Mouse (Mus musculus) megakaryocyte, embryonic 14.5 days (primary cell): ENCODE results near the gene Atp8b4. TPM values are rescaled to one million over a fixed set of nuclear protein-coding genes. Genes with fewer than 3 reads are reported as not detected.

Experiments
- H3K27me3 ChIP-seq: replicated peaks from 2 replicates; pipeline ENCODE3; 2012; ENCODE audit warnings: inconsistent platforms
- H3K36me3 ChIP-seq: replicated peaks from 2 replicates; pipeline ENCODE3; 2012; ENCODE audit warnings: low read length, inconsistent platforms, mixed read lengths
- H3K4me1 ChIP-seq: 2 replicates; pipeline ENCODE4 v1.6.1; 2012; ENCODE audit warnings: inconsistent platforms
- H3K4me3 ChIP-seq: replicated peaks from 2 replicates; pipeline ENCODE3; 2012; ENCODE audit warnings: moderate library complexity, mild to moderate bottlenecking, inconsistent platforms
- H3K9me3 ChIP-seq: 2 replicates; pipeline ENCODE4 v1.6.1; 2012; ENCODE audit warnings: inconsistent platforms
- FLI1 ChIP-seq: IDR thresholded peaks from 2 replicates; pipeline ENCODE4 v1.6.1; 2012; ENCODE audit warnings: low read length, inconsistent platforms, mixed read lengths
- GATA1 ChIP-seq: IDR thresholded peaks from 3 replicates; pipeline ENCODE4 v1.6.1; 2012; ENCODE audit warnings: mixed read lengths, low read length, inconsistent platforms, borderline replicate concordance
- polyA plus RNA-seq: library from polyadenylated mRNA; stranded (reverse); fragments of >175 nt; gene quantifications from 2 replicates; pipeline ENCODE4 v1.2.3, GENCODE M21; 2012; ENCODE audit warnings: low replicate concordance; ENCODE audit not compliant: insufficient read depth

Gene Atp8b4
- polyA plus RNA-seq, 1 experiment = 0.38 TPM

DNA sequence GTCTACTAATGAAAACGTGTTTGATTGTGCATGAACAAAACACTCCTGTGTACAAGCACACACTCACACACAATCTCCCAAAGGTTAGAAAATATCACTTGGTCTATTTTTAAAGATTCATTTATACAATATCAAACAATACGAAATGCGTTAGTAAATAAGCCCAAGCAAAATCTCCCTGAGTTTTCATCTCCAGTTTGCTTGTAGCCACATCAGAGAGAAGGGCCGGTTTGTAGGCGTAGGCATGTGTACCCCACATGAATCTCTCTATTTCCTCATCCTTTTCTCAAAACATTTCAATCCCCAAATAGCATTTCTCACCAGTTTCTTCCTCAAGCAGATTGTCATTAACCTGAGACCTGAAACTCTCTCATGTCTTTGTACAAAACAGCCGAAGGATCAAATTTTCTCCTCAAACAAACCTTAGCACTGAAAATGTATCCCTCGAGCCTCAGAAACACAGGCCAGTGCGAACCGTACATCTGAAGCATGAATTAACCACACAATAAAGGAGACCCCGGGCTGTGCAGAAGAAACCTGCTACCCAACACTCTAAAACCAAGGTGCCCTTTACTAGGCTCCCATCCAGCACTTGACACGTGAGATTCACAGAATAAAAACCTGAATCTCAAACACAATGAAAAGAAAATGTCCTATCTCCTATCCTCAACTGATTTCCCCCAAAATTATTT, 1.6 kb downstream of the Atp8b4 start:
- peaks cover 46% of the 10 kb centered on the region for H3K4me1 ChIP-seq
- H3K36me3 ChIP-seq = no peaks in the 10 kb centered on the region
- TF ChIP-seq GATA1 (no peak), FLI1 (no peak)
- 0 out of 2 replicates have a peak, but pooled peaks cover 4% of the 10 kb centered on the region for H3K9me3 ChIP-seq
- H3K27me3 ChIP-seq = no peaks in the 10 kb centered on the region
- no peak overlapping the region for H3K4me3 ChIP-seq

DNA sequence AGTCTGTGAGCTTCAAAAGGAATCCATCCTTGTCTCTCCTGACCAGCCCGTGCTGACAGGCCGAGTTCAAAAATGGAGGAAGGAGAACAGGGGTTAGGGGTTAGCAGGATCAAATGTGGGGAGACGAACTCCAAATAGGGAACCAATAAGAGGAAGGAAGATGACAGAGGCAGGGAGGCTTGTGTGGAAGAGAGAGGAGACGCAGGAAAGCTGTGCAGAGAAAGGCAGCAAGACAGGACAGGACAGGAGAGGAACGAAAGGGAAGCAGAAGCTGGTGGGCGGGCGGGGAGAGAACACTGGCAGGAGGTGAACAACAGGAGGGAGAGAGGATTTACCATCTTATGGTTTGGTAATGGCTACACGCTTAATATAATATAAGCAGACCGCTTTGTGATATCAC, 3.6 kb downstream of the Atp8b4 start:
- TF ChIP-seq FLI1 = no peak
- TF ChIP-seq GATA1 = no peak
- Histone ChIP-seq H3K27me3 (no peaks in the 10 kb centered on the region), H3K4me1 (peaks cover 61% of the 10 kb centered on the region), H3K4me3 (no peak overlapping the region), H3K9me3 (no peaks in the 10 kb centered on the region), H3K36me3 (no peaks in the 10 kb centered on the region)

DNA sequence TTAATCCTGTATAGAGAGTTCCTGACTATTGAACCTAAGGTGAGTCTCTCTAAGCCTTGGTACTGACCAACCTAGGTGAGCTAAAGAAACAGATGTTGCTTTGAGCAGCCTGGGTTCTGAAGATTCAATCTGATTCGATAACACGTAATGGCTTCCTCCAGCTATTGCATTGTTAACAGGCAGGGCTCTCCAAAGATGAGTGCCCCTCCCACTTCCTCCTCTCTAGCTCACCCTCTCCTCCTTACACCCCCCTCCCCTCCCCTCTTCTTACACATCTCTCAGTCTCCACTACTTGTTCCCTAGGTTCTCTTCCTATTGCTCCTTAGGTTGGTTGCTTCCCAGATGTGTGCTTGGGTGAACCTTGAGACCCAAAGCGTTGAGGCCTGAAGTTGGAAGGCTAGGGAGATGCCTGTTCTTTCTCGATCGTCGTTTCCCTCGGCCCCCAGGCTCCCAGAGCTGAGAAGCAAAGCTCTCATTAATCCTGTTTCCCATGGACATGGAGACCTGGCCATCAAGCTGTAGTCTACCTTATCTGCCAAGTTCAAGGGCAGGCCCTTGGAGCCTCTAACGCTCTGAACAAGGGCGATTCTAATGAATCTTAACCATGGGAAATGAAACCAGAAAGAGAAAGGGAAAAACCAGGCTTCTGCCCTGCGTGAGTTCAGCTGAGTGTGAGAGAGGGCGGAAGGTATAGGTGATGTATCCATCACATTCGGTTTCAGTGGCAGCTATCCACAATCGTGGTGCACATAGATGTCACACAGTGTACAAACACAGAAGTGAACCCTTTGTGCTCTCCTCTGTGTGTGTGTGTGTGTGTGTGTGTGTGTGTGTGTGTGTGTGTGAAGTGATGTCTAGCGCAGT, 4.4 kb downstream of the Atp8b4 start:
- Histone ChIP-seq H3K4me3 (no peak overlapping the region), H3K27me3 (no peaks in the 10 kb centered on the region), H3K4me1 (peaks cover 69% of the 10 kb centered on the region), H3K36me3 (no peaks in the 10 kb centered on the region), H3K9me3 (no peaks in the 10 kb centered on the region)
- TF ChIP-seq GATA1 (no peak), FLI1 (no peak)

DNA sequence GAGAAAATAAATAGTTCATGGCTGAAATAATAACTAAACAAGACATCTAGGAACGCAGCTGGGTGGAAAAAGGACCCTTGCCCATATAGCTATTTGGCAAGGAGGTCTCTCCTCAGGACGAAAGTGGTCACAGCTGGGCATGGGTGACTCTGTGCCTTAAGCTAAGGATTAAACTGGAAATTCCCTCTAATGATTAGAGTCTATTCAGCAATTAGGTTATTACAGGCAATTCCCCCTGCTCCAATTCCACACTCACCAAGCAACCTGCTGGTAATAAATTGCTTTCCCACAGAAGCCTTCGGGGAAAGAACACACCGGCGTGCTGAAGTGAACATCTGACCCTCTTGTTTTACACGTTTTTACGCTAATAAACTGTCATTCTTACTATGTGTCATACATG, 5.2 kb downstream of the Atp8b4 start:
- TF ChIP-seq GATA1 = no peak
- no peak for TF ChIP-seq FLI1
- no peaks in the 10 kb centered on the region for H3K27me3 ChIP-seq
- peaks cover 69% of the 10 kb centered on the region for H3K4me1 ChIP-seq
- H3K4me3 ChIP-seq = no peak overlapping the region
- H3K36me3 ChIP-seq = no peaks in the 10 kb centered on the region
- H3K9me3 ChIP-seq = no peaks in the 10 kb centered on the region

DNA sequence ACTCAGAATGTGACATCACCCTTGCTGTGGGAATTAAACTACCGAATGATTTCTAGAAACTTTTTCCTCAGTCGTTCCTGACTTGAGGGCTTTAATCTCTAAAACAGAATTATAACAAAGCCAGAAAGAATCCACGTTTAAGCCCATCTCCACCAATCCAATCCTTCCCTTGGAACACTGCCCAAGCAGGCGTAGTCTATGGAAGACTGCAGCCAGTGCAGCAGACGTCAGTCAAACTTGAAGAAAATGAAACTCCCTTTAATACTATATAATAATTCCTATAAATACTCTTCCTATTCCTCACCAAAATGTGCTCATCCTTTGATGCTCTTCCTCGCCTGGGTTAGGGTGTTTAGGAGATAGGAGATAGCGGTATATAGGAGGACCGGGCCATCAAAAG, 7.2 kb downstream of the Atp8b4 start:
- Histone ChIP-seq H3K4me1 (peaks cover 62% of the 10 kb centered on the region), H3K27me3 (no peaks in the 10 kb centered on the region), H3K9me3 (no peaks in the 10 kb centered on the region), H3K36me3 (no peaks in the 10 kb centered on the region), H3K4me3 (no peak overlapping the region)
- no peak for TF ChIP-seq FLI1
- TF ChIP-seq GATA1 = no peak

DNA sequence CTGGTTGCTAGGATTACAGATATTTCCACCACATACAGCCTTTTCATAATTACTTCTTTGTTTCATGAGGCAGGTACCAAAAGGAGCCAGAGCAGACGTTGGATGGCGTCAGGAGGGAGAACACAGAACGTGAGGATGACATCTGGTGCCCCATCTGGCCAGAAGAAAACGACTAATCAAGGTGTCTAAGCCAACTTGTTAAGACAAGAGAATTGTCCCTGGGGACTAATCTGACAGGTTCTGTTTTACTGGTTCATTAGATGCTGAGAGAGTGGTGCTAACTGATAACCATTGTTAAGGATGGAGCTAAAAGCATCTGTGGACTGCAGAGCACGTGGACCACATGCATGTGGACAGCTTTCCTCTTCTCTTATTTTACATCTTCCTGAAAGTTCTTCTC, 7.8 kb downstream of the Atp8b4 start:
- Histone ChIP-seq H3K9me3 (no peaks in the 10 kb centered on the region), H3K36me3 (no peaks in the 10 kb centered on the region), H3K4me1 (peaks cover 56% of the 10 kb centered on the region), H3K27me3 (no peaks in the 10 kb centered on the region), H3K4me3 (no peak overlapping the region)
- TF ChIP-seq FLI1 (no peak), GATA1 (no peak)

DNA sequence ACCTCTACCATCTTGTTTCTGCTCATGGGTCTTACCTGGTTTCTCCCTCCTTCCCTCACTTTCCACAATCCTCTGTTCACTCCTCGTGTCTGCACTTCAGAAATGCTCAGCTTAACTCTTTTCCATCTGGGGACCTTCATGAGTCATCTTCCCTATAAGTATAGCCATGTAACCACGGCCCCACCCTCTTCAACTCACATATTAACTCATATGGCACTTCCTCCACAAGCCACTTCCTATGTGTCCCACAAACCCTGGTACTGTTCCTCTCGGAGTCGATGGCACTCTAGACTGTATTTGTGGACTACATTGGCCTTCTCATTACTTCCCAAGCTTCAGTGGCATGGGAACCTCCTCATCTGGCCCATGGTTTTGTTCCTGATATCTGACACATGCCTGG, 9.0 kb downstream of the Atp8b4 start:
- H3K27me3 ChIP-seq = no peaks in the 10 kb centered on the region
- TF ChIP-seq GATA1 = no peak
- no peak for TF ChIP-seq FLI1
- H3K4me3 ChIP-seq = peak overlapping the region; percentile 39
- H3K9me3 ChIP-seq = no peaks in the 10 kb centered on the region
- H3K36me3 ChIP-seq = no peaks in the 10 kb centered on the region
- H3K4me1 ChIP-seq = peaks cover 50% of the 10 kb centered on the region

DNA sequence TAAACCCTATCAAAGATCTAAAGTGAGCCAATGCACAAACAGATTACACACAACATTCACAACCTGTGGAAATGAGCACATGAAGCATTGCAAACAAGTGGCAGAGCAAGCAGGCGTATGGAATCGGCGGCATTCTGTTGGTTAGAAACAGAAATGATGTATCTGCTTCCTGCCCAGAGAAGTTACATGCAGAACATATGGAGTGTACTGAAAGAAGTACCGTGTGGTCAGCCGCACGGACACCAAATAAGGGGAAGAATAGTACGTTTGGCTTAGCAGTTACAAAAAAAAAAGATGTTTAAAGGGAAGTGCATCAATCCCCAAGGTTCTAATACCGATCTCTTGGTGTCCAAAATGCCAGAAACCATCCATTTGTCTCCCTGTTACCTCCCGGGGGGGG, 9.9 kb downstream of the Atp8b4 start:
- peaks cover 50% of the 10 kb centered on the region for H3K4me1 ChIP-seq
- no peaks in the 10 kb centered on the region for H3K9me3 ChIP-seq
- H3K36me3 ChIP-seq = no peaks in the 10 kb centered on the region
- H3K27me3 ChIP-seq = no peaks in the 10 kb centered on the region
- H3K4me3 ChIP-seq = peak overlapping the region; percentile 77
- TF ChIP-seq GATA1 (no peak), FLI1 (no peak)

DNA sequence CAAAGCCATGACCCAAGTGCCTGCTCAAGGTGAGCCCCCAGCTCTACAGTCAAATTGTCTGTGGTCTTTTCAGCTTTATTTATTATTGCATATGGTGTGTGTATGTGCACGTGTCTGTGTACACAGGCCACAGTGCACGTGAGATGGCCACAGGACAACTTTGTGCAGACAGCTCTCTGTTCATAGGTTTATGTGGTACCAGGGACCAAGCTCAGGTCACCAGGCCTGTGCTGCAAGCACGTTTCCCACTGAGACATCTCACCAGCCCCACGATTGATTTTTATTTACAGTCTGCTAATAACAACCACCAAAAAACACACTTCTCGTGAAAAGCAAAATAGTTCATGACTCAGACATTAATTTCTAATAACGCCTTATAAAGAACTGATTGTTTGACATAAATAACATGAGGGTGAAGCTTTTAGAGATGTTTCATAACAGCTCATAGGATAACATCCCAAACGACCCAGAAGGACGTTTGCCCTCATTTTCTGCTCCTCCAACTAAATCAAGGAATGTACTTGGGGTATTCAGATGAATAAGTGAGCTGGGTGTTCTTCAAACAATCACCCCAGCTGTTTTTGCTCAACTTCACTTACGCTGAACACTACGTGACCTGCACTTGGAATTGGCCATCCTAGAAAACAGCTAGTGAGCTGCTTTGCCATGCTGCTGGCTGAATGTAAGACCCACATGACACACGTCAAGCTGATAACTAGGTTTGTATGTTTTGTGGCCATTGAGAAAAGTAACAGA, 15.0 kb downstream of the Atp8b4 start:
- TF ChIP-seq FLI1 (no peak), GATA1 (no peak)
- no peaks in the 10 kb centered on the region for H3K27me3 ChIP-seq
- no peaks in the 10 kb centered on the region for H3K36me3 ChIP-seq
- H3K4me3 ChIP-seq = no peak overlapping the region
- H3K9me3 ChIP-seq = no peaks in the 10 kb centered on the region
- H3K4me1 ChIP-seq = peaks cover 33% of the 10 kb centered on the region
